Mouse (Mus musculus) adrenal gland, postnatal 4 days (tissue): ENCODE measurements around the gene Arhgap35. TPM values are rescaled to one million over a fixed set of nuclear protein-coding genes. Genes with fewer than 3 reads are reported as not detected.
A peak's percentile ranks its signal among the peaks of the same experiment; 100 is the strongest.
"Not testable (repeated sequence)": the region's sequence is repeated elsewhere in the genome, so short reads cannot be mapped to it uniquely, and the experiment has no call there.

Source experiments
- DNase-seq, 2 experiments: peaks; one replicate each; pipeline ENCODE4 v3.0.0; 2021 to 2022; ENCODE audit warnings: low spot score in 2 of 2, mixed read lengths in 2 of 2
- long read RNA-seq, 2 experiments: library from polyadenylated mRNA; stranded (forward); transcript quantifications; one replicate each; pipeline ENCODE4 v2.0.0; 2021
- total RNA-seq, 2 experiments: library from RNA; stranded (reverse); gene quantifications; 2 replicates each; pipeline ENCODE4 v1.2.3; 2021

Arhgap35 gene
- total RNA-seq, result 10 to 100 TPM; 72.2 to 76.0 TPM
- long read RNA-seq, experiment 1, partial matches to known transcripts, result 2 of 22 reads
- long read RNA-seq, experiment 1, other reads (novel, unspliced or antisense), result 20 of 22 reads
- long read RNA-seq, experiment 2, partial matches to known transcripts, result 5 of 27 reads
- long read RNA-seq, experiment 2, other reads (novel, unspliced or antisense), result 22 of 27 reads

DNA sequence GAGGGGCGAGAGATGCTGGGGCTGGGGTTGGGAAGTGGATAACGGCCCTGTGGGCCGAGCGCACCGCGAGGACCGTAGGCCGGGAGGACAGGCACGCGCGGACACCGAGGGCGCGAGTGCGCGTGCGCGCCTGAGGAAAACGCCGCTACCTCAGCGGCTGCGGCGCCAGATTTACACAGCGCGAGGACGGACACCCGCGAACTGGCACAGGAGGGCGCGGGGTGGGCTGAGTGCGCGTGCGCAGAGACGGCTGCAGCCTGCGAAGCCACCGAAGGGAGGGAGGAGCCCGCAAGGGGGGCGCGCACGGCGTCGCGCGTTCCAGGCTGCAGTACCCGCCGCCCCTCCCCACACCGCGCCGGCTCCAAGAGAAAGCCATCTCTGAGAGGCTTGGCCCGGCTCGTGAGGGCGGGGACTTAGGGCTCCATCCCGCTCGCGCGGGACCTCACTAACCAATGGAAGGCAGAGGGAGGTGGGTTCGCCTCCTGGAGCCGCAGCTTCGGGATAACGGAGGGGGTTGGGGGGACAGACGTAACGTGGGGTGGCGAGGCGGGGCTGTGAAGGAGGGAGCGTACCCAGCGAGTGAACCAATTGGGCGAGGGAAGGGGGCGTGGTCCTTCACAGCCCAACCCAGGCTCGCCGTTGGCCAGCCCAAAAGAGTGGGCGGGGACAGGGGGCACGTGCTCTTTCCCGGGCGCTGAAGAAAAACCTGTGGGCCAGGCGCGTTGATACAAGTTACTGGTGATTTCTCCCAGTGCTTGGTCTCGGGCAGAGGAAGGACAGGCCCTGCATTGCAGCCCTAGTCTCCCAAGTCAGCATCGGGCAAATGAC is at the start of gene Arhgap35:
Gene Arhgap35, minus strand, starts transcription at position 106 of the 828 bp plus-strand sequence.
- peak; percentile 97 to 98 for DNase-seq

DNA sequence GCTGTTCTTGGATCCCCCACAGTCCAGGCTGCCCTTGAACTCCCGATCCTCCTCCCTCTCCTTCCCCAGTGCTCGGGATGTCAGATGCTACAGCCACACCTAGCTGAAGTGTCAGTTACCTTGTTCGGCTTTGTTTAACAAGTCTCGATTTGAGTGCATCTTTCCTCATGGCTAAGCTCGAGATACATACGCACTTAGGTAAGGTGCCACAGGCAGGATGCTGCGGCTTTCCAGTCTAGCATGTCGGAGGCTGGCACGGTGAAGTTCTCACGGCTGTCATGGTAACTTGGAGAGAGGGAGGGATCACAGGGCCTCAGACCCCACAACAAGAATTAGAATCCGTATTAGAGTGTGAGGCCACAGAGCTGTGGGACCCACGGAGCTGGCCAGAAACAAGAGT is 29.5 kb upstream of the Arhgap35 start:
- DNase-seq, result no peak

DNA sequence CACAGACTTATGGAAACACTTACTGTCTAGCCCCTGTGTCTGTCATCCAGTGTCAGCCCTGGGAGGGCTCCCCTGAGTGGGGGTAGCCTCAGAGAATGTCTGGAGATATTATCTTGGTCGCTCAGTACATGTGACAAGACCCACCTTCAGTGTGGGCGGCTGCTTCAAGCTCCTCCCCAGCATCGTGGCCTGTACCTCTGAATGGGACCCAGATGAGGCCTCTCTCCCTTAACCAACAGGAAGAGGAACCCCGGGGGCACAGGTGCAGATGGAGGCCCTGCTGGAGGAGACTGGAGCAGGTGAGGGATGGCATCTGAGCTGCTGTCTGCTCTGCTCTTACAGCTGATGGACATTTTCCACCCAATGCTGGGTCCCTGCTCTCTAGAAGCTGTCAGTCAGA is 28.3 kb upstream of the Arhgap35 start:
- not testable (repeated sequence) for DNase-seq

DNA sequence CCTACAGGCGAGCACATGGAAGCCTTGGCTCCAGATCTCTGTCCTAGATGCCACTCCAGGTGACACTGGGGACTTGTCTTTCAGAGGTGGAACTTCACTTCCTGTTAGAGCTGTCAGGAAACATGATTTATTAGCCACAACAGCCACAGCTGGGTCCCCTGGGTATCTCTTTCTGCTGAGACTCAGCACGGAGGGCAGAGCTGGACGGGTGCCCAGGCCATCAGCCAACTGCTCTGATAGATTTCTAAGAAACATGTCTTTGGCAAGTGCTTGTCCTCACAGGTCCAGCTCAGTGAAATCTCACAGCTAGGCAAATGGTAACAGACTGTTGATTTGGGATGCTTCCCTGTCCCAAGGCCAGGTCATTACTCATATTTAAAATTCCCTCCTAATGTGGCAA is 24.2 kb upstream of the Arhgap35 start:
- peak; percentile 12 to 20 for DNase-seq

DNA sequence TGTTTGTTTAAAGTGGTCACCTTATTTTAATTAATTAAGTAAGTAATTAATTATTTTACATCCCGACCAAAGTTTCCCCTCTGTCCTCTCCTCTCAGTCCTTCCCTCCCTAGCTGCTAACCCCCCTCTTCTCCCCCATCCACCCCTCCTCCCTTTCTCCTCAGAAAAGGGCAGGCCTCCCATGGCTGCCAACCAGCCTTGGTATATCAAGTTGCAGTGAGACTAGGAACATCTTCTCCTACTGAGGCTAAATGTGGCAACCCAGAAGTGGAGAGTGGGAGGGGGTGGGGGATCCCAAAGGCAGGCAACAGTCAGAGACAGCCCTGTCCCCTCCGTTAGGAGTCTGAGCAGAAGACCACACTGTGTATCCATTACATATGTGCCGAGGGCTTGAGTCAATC is 20.3 kb upstream of the Arhgap35 start:
- no peak for DNase-seq

DNA sequence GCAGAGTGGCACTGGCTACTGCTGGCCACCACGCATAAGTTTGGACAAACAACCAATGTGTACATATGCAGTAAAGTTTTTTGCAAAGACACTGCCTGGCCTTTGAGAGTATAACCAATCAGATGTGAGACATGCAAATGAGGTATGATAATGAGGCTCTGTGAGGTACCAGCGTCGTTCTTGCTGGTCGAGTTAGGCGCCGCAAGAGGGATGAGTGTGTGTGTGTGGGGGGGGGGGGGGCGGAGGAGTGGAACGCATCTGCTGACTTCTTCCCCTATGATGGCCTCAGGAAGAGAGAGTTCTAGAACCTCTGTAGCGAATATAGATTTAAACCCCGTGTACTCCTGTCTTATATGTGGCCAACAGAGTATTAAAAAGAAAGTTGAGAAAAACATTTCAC is 19.1 kb upstream of the Arhgap35 start:
- DNase-seq, result not testable (repeated sequence)

DNA sequence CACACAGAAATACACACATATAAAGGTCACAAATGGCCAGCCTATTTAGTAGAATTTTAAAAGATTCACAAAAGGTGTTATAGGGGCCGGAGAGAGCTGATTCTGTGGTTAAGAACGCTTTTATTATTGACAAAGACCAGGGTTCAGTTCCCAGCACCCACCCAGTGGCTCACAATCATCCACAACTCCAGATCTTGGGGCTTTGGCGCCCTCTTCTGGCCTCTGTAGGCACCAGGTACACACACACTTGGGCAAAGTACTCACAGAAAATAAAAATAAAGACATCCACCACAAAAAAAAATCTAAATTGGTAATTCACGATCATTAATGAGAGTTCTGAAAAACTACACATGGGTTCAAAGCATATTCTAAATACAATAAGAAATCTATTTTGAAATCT is 17.1 kb upstream of the Arhgap35 start:
- no peak for DNase-seq

DNA sequence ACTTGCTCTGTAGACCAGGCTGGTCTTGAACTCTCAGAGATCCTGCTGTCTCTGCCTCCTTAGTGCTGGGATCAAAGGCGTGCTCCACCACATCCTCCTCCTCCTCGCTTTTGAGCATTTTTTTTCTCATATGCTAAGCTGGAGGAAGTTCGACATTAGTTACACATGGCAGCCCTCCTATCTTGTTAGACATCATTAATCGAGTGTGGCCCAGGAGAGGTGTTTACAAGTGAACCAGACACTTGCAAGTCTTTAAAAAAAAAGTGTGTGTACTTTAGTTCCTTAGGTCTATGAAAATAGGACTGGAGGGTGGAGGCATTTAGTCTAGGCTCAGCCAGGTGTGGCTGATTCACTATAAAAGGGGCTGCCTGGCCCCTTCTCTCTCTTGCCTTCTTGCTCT is 16.2 kb upstream of the Arhgap35 start:
- no peak for DNase-seq

DNA sequence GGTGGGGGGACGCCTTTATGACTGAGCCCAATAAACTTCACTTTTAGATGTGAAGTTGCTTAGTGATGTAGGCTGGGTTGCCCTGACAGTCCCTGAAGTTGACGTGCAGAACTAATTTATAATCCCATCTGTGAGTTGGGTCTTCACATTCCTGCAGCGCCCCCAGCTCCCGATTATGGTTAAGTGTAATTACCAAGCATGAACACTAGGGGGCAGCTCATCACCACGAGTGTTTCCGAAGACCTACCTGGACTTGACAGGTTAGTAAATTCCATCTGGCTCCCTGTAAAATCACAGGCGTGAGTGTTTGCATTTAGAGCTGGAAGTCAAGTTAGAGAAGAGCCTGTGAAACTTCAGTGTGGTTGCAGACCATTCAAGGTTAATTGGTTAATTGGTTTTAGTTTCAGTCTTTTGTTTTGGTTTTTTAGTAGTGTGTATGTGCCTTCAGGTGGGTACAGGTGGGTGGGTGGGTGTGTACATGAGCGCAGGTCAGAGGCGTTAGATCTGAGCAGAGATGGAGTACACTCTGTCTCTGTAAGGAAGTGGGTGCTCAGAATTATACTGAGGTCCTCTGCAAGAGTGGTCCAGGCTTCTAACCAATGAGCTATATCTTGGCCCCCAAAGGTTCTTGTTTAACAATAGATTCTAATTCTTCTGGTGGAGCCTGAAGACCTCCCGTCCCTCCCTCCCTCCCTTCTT is 15.0 kb upstream of the Arhgap35 start:
- DNase-seq, result no peak

DNA sequence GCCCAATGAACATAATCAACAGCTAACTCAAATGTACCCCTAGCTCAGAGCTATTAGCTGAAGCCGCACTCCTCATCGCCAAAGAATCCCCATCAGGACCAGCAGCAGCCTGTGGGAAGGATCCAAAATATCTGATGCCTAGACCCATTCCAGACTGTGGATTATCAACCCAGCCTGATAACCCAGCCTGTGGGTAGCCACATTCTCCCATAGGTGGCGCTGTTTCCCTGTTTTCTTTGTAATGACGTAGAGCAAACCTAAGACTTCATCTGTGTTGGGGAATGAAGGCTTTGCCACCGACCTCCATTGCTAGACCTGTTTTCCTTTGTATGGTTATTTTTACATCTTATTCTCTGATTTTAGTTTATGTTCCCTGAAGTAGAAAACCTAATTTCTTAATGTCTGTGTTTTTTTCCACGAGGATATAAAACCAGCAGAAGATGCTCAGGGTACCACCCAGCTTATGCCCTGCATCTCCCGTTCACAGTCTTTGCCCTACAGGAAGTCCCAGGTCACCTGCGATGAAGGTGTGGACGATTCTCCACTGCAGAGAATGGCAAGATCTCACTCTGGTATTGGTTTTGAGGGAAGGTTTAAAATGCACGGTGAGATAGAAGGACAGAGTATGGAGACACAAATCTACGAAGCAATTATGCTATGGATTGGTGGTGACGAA is 13.4 kb upstream of the Arhgap35 start:
- no peak for DNase-seq

DNA sequence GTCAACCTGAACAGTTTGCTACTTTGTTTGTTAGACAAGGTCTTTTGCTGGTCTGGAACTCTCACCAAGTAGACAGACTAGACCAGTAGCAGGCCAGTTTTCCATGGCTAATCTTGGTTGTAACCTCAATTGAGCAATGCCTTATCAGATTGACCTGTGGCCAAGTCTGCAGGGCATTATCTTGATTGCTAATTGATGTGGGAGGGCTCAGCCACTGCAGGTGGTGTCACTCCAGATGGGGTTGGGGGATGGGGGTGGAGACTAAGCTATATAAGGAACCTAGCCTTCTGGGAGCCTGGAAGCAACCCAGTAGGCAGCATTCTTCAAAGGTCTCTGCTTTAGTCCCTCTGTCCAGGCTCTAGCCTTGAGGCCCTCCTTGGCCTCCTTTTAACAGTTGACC is 8.9 kb upstream of the Arhgap35 start:
- no peak for DNase-seq

DNA sequence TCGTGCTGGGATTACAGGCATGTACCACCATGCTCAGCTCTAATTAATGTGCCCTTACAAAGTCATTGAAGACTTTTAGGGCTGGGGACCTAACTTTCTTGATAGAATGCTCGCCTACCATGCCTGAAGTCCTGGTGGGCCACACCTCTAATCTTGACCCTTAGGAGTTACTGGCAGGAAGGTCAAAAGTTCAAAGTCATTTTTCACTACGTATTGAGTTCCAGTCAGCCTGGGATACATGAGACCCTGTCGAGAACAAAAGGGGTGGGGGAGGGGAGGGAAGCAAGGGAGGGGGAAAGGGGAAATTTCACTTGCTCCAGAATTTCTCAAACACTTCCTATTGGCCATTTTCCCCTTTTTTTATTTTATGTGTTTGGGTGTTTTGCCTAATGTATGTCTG is 8.3 kb upstream of the Arhgap35 start:
- no peak for DNase-seq

DNA sequence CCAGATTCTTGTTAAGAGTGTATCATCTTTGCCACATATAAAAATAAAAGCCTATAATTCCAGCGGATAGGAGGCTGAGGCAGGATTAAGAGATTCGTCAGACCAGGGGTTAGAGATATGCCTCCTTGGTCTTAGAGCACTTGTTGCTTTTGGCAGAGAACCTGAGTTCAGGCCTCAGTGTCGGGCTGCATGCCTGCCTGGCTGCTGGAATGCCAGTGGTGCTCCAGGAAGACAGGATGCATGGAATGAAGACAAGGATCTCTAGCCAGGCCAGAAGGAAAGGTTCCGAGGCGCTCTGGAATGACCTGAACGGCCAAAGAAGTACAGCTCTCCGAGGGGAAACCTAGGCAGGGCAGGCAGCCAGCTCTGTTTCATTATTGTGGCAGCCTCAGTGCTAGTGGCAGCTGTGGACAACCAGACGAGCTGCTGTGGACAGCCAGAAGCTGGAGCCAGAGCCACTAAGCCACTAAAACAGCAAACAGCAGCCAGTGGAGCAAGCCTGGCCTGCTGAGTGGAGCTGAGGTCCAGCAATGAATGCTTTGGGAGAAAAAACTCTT is 6.4 kb upstream of the Arhgap35 start:
- no peak for DNase-seq

DNA sequence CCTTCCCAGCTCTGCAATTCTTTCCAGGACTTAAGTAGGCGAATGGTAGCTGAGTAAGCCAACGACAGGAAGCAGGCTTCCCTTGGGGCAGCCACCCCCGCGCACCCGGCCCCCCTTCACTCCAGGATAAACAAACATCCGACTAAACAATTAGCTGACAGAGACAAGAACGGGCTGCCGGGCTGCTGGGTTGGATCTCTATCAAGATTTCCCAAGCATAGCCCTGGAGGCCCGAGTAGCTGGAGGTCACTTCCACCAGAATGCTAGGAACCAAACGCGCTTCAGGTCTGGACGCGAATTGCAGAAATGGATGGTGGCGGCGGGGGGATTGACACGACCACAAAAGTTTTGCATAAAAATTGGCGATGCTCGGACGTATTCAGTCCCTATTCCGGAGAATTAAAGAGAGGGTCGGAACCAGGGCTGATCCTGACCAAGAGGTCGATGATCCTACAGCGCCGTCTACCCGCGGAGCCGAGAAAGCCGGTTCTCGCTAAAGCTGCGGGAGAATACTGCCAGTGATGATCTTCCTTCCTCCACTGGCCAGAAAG is 3.9 kb upstream of the Arhgap35 start:
- DNase-seq, result peak; percentile 33 to 40

DNA sequence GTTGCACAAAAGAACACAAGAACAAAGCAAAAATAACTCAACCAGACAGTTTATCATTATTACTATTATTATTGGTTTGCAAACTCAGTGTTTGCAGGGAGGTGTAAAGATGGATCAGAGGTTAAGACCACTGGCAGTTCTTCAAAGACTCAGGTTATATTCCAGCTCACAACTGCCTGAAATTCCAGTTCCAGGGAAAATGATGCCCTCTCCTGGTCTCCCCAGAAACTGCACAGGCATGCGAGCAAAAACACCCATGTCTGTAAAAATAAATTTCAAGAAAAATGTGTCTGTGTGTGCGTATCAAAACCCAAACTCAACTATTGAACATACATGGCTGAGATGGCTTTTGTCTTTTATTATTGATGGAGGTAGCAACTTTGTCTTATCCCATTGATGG is 2.3 kb upstream of the Arhgap35 start:
- DNase-seq, result peak; percentile 17 to 40

DNA sequence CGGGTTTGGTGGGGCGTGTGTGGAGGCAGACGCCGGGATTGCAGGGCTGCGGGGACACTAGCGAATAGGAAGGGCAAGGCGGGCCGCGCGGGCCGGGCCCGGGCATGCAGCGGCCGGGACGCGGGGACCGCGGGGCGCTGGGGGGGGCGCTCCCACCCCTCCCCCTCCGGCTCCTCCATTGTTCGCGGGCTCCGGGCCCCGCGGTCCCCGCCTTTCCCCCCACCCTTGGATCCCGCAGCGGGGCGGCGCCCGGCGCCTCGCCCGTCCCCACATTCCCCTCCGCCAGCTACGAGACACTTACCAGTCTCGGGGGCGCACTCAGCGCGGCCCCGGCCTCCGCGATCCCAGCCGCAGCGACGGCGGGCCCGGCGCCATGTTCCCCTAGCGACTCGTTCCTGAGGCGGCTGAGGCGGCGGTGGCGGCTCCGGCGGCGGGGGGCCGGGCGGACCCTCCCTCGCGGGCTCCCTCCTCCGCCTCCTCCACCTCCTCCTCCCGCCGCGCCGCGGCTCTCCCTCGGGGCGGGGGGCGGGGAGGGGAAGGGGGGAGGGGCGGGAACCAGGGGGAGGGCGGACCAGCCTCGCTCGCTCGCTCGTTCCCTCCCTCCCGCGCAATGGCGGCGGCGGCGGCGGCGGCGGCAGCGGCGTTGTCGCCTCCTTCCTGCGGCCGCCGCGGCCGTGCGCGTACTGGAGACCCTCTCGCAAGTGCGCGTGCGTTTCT is 464 bp downstream of the Arhgap35 start:
- DNase-seq, result peak in 1 of 2 experiments; percentile 35

DNA sequence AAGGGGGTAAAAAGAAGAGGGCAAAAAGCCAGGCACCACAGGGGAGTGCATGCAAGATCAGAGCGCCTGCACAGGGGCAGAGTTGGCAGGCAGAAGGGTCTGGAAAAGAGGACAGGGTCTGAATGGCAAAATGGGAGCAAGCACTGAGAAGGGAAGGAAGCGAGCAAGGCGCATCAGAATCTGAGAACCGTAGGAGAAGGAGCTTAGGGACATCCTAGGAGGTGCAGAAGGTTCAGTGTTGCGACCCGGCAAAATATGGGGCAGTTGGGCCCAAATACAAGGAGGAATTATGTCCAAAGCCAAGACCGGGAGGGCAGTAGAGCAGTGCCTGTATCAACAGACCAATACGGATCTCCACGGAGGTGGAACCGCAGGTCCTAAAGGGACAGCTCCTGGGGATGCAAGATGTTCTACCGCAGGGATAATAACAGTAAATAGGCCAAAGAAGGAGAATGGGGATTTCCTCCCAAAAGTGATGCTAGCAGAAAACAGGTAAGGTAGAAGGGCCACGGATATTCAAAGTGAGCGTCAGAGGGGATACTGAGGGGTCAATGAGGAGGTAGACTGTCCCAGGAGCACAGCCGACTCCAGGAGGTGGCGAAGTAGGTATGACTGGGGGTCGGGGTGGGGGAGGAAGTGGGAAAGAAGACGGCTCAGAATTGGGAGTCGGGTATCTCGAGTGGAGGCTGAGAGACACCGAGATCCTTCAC is 1.2 kb downstream of the Arhgap35 start:
- no peak for DNase-seq

DNA sequence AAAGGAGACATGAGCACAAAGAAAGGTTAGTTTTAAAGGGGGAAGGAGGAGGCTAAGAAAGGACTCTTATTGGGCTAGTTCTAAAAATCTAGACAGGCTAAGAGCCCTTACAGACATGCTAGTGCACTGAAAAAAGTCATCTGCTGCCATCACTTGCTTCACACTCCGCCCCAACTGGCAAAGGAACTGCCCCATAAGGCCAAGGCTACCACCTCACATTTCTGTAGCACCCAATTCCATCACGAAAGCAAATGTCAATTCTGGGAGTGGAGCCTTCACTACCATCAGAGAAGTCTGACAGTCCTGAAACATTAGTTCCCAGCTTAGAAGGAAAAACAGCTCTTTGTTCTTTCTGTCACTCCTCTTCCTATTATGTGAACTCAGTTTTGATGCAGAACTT is 4.4 kb downstream of the Arhgap35 start:
- no peak for DNase-seq

DNA sequence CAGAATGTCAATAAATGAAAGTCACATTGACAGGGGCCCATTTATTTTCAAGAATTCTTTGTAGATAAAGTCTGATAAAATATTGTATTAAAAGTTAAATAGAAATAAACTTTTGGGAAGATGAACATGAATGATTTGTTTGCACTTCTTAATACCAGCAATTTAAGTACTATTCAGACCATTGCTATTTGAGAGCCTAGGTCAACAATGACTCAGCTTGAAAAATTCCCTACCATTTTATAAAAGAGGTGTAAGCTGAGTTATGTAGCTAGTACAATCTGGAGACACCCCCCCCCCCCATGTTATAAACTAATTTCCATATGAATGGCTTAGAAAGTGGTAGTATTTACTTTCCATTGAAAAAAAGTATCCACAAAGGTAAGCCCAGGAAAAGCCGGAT is 5.8 kb downstream of the Arhgap35 start:
- DNase-seq, result no peak

DNA sequence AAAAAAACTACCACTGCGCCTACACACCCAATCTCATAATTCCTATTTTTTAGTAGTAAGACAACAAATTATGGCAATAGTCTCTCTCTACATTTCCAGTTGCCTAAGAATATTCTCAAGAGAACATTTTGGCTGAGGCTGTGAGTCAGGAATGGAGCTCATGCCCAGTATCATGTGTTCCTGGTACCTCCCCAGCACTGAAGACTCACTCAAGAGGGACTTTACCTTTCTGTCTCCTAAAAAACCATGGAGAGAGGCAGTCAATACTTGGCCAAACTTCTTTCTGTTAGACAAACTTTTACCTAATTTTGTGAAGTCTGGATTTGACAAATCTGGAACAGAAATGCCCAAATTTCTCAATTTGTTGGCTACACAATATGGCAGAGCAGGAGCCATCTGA is 6.7 kb downstream of the Arhgap35 start:
- no peak for DNase-seq
